Mouse (Mus musculus): ENCODE measurements around the gene Zgpat. TPM values are rescaled to one million over a fixed set of nuclear protein-coding genes. Genes with fewer than 3 reads are reported as not detected.
A peak's percentile ranks its signal among the peaks of the same experiment; 100 is the strongest.

Zgpat gene
- polyA plus RNA-seq, 1 experiment from 2014 or later: 39.4 TPM

GRCm38 (mm10) chr2:181392600-181393213 is 28.0 kb downstream of the Zgpat start:
- Histone ChIP-seq H3K36me3 (ENCODE audit: control insufficient read depth, insufficient read depth, low read length) (no peaks in the 10 kb centered on the region), H3K27me3 (ENCODE audit: control insufficient read depth, insufficient read depth, low read depth, low read length) (no peaks in the 10 kb centered on the region), H3K4me2 (ENCODE audit: low read depth, low read length) (no peak overlapping the region), H3K4me1 (replicated peaks; ENCODE audit: control insufficient read depth, insufficient read depth, low read length) (peaks cover 4% of the 10 kb centered on the region), H3K9ac (ENCODE audit: low read length) (no peak overlapping the region), H3K4me3 (ENCODE audit: low read length) (no peak overlapping the region), H3K27ac (ENCODE audit: low read length) (no peak overlapping the region), H3K9me3 (ENCODE audit: control insufficient read depth, low read length) (no peaks in the 10 kb centered on the region)
- peak; percentile 82 for ATAC-seq (ENCODE audit: low read depth)
- 22% methylated on average over 4 of the region's 4 CpGs for WGBS

- H3K27ac ChIP-seq (ENCODE audit: low read length): no peak overlapping the region
These were observed 29.4 kb downstream of the Zgpat start for GRCm38 (mm10) chr2:181394086-181394485.

GRCm38 (mm10) chr2:181397207-181397761 is 32.6 kb downstream of the Zgpat start:
- no peak overlapping the region for H3K4me3 ChIP-seq (ENCODE audit: low read length)
- no peaks in the 10 kb centered on the region for H3K36me3 ChIP-seq (ENCODE audit: control insufficient read depth, insufficient read depth, low read length)
- ATAC-seq (ENCODE audit: low read depth): peak; percentile 51
- no peak overlapping the region; the same call in 1 of the 2 replicates for H3K9ac ChIP-seq (ENCODE audit: low read length)
- peaks cover 5% of the 10 kb centered on the region for H3K4me1 ChIP-seq (replicated peaks; ENCODE audit: control insufficient read depth, insufficient read depth, low read length)
- 63% methylated on average over 5 of the region's 5 CpGs for WGBS
- H3K27ac ChIP-seq (ENCODE audit: low read length): no peak overlapping the region
- H3K9me3 ChIP-seq (ENCODE audit: control insufficient read depth, low read length): no peaks in the 10 kb centered on the region
- no peak overlapping the region for H3K4me2 ChIP-seq (ENCODE audit: low read depth, low read length)
- no peaks in the 10 kb centered on the region for H3K27me3 ChIP-seq (ENCODE audit: control insufficient read depth, insufficient read depth, low read depth, low read length)

More at GRCm38 (mm10) chr2:181394086-181394485, 29.4 kb downstream of the Zgpat start:
- no peak for ATAC-seq (ENCODE audit: low read depth)
- Histone ChIP-seq H3K9me3 (ENCODE audit: control insufficient read depth, low read length) (no peaks in the 10 kb centered on the region), H3K36me3 (ENCODE audit: control insufficient read depth, insufficient read depth, low read length) (no peaks in the 10 kb centered on the region), H3K4me2 (ENCODE audit: low read depth, low read length) (no peak overlapping the region), H3K4me3 (ENCODE audit: low read length) (no peak overlapping the region), H3K9ac (ENCODE audit: low read length) (no peak overlapping the region), H3K27me3 (ENCODE audit: control insufficient read depth, insufficient read depth, low read depth, low read length) (no peaks in the 10 kb centered on the region), H3K4me1 (replicated peaks; ENCODE audit: control insufficient read depth, insufficient read depth, low read length) (peaks cover 5% of the 10 kb centered on the region)
- WGBS: 96% methylated on average over 3 of the region's 3 CpGs

GRCm38 (mm10) chr2:181401497-181401896 is 36.8 kb downstream of the Zgpat start:
- ATAC-seq (ENCODE audit: low read depth): no peak
- H3K27ac ChIP-seq (ENCODE audit: low read length): no peak overlapping the region
- 10% methylated on average over 1 of the region's 1 CpGs for WGBS
- no peaks in the 10 kb centered on the region for H3K27me3 ChIP-seq (ENCODE audit: control insufficient read depth, insufficient read depth, low read depth, low read length)
- no peak overlapping the region for H3K9ac ChIP-seq (ENCODE audit: low read length)
- H3K4me3 ChIP-seq (ENCODE audit: low read length): no peak overlapping the region
- H3K36me3 ChIP-seq (ENCODE audit: control insufficient read depth, insufficient read depth, low read length): no peaks in the 10 kb centered on the region
- H3K9me3 ChIP-seq (ENCODE audit: control insufficient read depth, low read length): no peaks in the 10 kb centered on the region
- H3K4me2 ChIP-seq (ENCODE audit: low read depth, low read length): no peak overlapping the region
- peaks cover 5% of the 10 kb centered on the region for H3K4me1 ChIP-seq (replicated peaks; ENCODE audit: control insufficient read depth, insufficient read depth, low read length)

- H3K9ac ChIP-seq (ENCODE audit: low read length): no peak overlapping the region
- no peaks in the 10 kb centered on the region for H3K4me1 ChIP-seq (replicated peaks; ENCODE audit: control insufficient read depth, insufficient read depth, low read length)
- H3K27me3 ChIP-seq (ENCODE audit: control insufficient read depth, insufficient read depth, low read depth, low read length): no peaks in the 10 kb centered on the region
- H3K9me3 ChIP-seq (ENCODE audit: control insufficient read depth, low read length): no peaks in the 10 kb centered on the region
- WGBS: 80% methylated on average over 3 of the region's 3 CpGs
- H3K27ac ChIP-seq (ENCODE audit: low read length): no peak overlapping the region
- H3K36me3 ChIP-seq (ENCODE audit: control insufficient read depth, insufficient read depth, low read length): no peaks in the 10 kb centered on the region
- no peak overlapping the region for H3K4me3 ChIP-seq (ENCODE audit: low read length)
- no peak for ATAC-seq (ENCODE audit: low read depth)
- no peak overlapping the region for H3K4me2 ChIP-seq (ENCODE audit: low read depth, low read length)
These were observed 39.0 kb downstream of the Zgpat start for GRCm38 (mm10) chr2:181403722-181404121.

GRCm38 (mm10) chr2:181409643-181410042 is 44.9 kb downstream of the Zgpat start:
- no peaks in the 10 kb centered on the region for H3K27me3 ChIP-seq (ENCODE audit: control insufficient read depth, insufficient read depth, low read depth, low read length)
- no peak overlapping the region for H3K27ac ChIP-seq (ENCODE audit: low read length)
- H3K4me2 ChIP-seq (ENCODE audit: low read depth, low read length): no peak overlapping the region
- H3K4me3 ChIP-seq (ENCODE audit: low read length): no peak overlapping the region
- ATAC-seq (ENCODE audit: low read depth): no peak
- H3K9me3 ChIP-seq (ENCODE audit: control insufficient read depth, low read length): no peaks in the 10 kb centered on the region
- no peaks in the 10 kb centered on the region for H3K4me1 ChIP-seq (replicated peaks; ENCODE audit: control insufficient read depth, insufficient read depth, low read length)
- no peak overlapping the region for H3K9ac ChIP-seq (ENCODE audit: low read length)
- H3K36me3 ChIP-seq (ENCODE audit: control insufficient read depth, insufficient read depth, low read length): no peaks in the 10 kb centered on the region
- 76% methylated on average over 7 of the region's 7 CpGs for WGBS

GRCm38 (mm10) chr2:181410760-181411473 is 46.2 kb downstream of the Zgpat start:
- no peak overlapping the region for H3K4me3 ChIP-seq (ENCODE audit: low read length)
- H3K27me3 ChIP-seq (ENCODE audit: control insufficient read depth, insufficient read depth, low read depth, low read length): no peaks in the 10 kb centered on the region
- no peak overlapping the region for H3K4me2 ChIP-seq (ENCODE audit: low read depth, low read length)
- no peak overlapping the region for H3K27ac ChIP-seq (ENCODE audit: low read length)
- H3K36me3 ChIP-seq (ENCODE audit: control insufficient read depth, insufficient read depth, low read length): no peaks in the 10 kb centered on the region
- peak; percentile 69 for ATAC-seq (ENCODE audit: low read depth)
- no peak overlapping the region for H3K9ac ChIP-seq (ENCODE audit: low read length)
- no peaks in the 10 kb centered on the region for H3K9me3 ChIP-seq (ENCODE audit: control insufficient read depth, low read length)
- no peaks in the 10 kb centered on the region for H3K4me1 ChIP-seq (replicated peaks; ENCODE audit: control insufficient read depth, insufficient read depth, low read length)
- 50% methylated on average over 4 of the region's 4 CpGs for WGBS

- 39% methylated on average over 2 of the region's 2 CpGs for WGBS
- no peak for ATAC-seq (ENCODE audit: low read depth)
These were observed 48.4 kb downstream of the Zgpat start for GRCm38 (mm10) chr2:181413141-181413540.

GRCm38 (mm10) chr2:181415945-181416344 is 51.2 kb downstream of the Zgpat start:
- ATAC-seq (ENCODE audit: low read depth): no peak
- Histone ChIP-seq H3K27me3 (ENCODE audit: control insufficient read depth, insufficient read depth, low read depth, low read length) (no peaks in the 10 kb centered on the region), H3K36me3 (ENCODE audit: control insufficient read depth, insufficient read depth, low read length) (no peaks in the 10 kb centered on the region), H3K4me2 (ENCODE audit: low read depth, low read length) (no peak overlapping the region), H3K4me3 (ENCODE audit: low read length) (no peak overlapping the region), H3K27ac (ENCODE audit: low read length) (no peak overlapping the region), H3K4me1 (replicated peaks; ENCODE audit: control insufficient read depth, insufficient read depth, low read length) (no peaks in the 10 kb centered on the region), H3K9ac (ENCODE audit: low read length) (no peak overlapping the region), H3K9me3 (ENCODE audit: control insufficient read depth, low read length) (no peaks in the 10 kb centered on the region)
- WGBS: 36% methylated on average over 3 of the region's 3 CpGs

More at GRCm38 (mm10) chr2:181413141-181413540, 48.4 kb downstream of the Zgpat start:
- no peak overlapping the region for H3K4me2 ChIP-seq (ENCODE audit: low read depth, low read length)
- no peaks in the 10 kb centered on the region for H3K9me3 ChIP-seq (ENCODE audit: control insufficient read depth, low read length)
- no peaks in the 10 kb centered on the region for H3K36me3 ChIP-seq (ENCODE audit: control insufficient read depth, insufficient read depth, low read length)
- H3K4me3 ChIP-seq (ENCODE audit: low read length): no peak overlapping the region
- H3K27me3 ChIP-seq (ENCODE audit: control insufficient read depth, insufficient read depth, low read depth, low read length): no peaks in the 10 kb centered on the region
- H3K9ac ChIP-seq (ENCODE audit: low read length): no peak overlapping the region
- no peak overlapping the region for H3K27ac ChIP-seq (ENCODE audit: low read length)
- H3K4me1 ChIP-seq (replicated peaks; ENCODE audit: control insufficient read depth, insufficient read depth, low read length): no peaks in the 10 kb centered on the region

All from lung, embryonic 16.5 days (tissue).